Mouse (Mus musculus) cerebral cortex, adult 2 months (tissue): ENCODE measurements around the gene Acer3.

ENCODE experiments used
- WGBS: fragments of 180-500 bp; shearing (Covaris S2); methylation state at CpG from one replicate; pipeline ENCODE4 v1.1.7; 2018; 5-methylcytosine and 5-hydroxymethylcytosine counted together

Gene Acer3

DNA sequence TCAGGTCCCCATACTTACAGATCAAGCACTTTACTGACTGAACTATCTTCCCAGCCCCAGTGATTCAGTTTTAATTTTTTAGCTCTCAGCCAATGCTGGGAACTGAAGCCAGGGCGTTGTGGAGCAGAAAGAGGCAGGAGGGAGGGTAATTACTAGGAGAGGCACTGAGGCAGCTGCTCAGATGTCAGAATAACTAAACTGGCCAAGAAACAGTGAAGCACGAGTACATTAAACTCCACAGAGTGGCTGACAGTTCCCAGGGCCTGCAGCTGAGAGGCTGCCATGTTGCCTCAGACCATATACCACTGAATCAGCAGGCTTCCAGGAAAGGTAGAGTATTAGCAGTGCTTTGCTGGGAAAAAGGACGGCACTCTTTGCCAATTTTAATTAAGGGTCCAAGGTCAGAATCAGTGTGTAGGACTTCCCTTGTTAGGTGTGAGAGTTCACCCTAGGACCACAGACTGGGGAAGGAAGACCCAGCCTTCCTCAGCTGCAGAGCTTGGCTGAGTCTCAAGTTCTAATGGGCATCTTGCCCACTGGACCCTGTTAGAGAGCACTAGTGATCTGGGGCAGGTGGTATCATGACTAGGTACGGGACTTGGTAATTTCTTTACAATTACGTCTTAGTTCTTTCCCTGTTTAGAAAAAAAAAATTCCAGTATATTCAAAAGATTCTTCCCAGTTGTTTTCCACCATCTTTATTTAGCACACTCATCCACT, 11.8 kb upstream of the Acer3 start:
- 72% methylated on average over 5 of the region's 5 CpGs for WGBS

DNA sequence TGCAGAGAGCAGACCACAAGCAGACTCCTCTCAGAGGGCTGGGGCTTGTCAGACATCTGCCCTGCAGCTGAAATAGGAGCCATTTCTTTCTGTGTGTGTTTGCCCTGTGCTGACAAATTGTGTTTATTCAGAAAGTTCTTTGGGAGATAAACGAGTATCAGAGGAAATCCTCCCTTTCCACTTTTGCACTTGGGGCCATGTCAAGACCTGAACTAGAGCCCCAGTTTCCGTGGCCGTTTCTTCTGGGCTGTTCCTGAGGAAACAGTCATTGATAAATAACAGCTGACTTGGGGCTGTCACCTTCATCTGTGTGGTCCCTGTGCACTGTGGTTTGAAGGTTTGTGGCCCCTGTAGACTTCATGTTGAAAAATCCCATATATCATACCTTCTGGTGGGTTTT, 10.9 kb upstream of the Acer3 start:
- 76% methylated on average over 3 of the region's 3 CpGs for WGBS

DNA sequence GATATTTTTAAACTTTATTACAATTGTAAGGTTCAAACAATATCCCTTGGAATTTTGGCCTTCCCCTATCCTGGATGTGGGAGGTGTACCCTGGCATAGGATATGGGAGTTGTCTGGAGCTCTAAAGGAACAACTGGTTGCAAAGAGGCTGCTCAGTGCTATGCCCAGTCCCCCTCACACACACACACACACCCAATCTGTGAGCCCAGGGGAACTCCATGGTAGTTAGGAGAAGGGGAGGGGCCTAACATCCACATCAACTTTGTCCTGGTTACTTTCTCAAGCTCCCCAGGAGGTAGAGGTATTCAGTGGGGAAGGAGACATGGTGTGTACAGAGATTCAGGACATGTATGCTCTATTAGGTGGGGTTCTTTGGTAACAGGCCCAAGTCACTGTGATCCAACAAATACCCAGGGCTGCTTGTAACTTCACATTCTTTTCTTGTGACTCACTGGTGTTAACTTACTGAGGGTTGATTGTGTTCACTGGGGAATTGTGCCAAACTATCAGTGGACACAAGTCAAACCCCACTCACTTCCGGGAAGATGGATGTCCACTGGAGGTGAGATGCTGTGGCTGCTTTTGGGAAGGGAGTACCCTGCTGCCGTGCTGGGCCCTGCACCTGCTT, 9.5 kb upstream of the Acer3 start:
- WGBS, result 80% methylated on average over 2 of the region's 2 CpGs

DNA sequence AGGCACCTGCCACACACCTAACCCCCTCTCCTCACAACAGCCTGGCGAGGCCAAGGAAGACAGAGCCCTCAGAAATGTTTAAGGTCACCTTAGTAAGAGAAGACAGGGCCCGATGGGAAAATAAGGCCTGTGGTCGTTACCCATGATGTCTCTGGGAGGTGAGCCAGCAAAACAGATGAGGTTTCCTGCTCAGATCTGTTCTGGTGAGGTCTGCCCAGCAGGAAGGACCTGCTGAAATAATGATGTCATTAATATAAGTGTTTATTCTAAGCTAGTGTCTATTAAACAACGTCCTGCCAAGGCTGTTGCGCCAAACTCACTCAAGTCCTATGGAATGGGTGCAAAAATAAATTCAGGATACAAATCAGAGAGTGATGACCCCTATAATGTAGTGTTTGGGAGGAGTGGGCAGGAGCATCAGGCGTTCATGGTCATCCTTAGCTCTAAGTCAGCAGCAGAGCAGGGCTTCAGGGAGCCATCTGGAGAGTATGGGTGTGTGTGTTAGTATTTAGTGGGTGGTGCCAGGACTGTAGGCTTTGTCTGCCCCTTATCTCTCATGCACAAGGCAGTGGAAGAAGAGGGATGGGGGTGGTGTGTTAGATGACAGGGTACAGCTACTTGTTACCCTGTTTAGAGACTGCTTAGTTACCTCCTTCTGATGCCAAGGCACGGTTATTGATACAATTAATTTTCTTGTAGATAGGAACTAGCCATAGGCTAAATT, 8.8 kb upstream of the Acer3 start:
- WGBS, result 76% methylated on average over 7 of the region's 7 CpGs

DNA sequence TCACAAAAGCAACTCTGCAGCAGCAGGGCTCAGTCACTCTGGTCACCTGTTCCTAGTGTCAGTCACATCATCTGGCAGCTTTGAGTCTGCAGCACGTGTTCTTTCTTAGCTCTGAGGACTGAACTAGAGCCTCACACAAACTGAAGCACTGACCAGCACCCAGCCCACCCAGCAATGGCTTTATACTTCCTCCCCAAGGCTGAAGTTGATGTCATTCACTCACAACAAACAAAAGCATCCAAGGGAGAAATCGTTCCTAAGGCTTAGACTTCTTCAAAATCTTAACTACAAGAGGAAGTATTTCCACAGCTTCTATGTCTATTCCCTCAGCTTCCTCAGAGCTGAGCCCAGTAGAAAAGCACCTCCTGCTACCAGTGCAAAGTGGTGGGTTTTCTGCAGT, 7.3 kb upstream of the Acer3 start:
- 66% methylated on average over 2 of the region's 2 CpGs for WGBS

DNA sequence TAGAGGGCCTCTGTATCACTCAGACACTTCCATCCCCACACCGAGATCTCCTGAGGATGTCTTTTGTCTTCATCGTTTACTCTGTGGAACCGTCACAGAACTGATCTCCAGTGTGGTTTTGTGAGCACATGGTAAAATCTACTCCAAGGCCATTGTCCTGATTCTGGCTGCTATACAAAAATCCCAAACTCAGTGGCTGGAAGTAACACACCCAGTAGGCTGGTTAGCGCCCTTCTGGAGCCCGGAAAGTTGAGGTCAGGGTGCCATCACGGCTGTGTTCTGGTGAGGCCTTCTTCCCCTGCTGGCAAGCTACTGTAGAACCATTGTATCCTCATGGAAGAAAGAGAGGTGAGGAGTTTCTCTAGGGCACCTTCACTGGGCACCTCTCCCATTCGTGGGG, 5.0 kb upstream of the Acer3 start:
- 79% methylated on average over 7 of the region's 7 CpGs for WGBS

DNA sequence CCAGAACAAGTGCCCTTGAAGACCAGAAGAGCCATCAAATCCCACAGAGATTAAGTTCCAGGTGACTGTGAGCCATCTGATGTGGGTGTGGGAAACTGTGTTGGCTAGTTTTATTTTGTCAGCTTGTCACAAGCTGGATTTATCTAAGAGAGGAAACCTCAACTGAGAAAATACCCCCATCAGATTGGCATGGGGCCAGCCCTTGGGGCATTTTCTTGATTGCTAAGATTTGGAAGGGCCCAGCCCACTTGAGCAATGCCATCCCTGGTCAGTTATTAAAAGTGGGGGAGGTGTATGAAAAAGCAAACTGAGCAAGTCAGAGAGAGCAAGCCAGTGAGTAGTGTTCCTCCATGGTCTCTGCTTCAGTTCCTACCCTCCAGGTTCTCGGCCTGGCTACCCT, 3.2 kb upstream of the Acer3 start:
- WGBS, result 77% methylated on average over 1 of the region's 1 CpGs

DNA sequence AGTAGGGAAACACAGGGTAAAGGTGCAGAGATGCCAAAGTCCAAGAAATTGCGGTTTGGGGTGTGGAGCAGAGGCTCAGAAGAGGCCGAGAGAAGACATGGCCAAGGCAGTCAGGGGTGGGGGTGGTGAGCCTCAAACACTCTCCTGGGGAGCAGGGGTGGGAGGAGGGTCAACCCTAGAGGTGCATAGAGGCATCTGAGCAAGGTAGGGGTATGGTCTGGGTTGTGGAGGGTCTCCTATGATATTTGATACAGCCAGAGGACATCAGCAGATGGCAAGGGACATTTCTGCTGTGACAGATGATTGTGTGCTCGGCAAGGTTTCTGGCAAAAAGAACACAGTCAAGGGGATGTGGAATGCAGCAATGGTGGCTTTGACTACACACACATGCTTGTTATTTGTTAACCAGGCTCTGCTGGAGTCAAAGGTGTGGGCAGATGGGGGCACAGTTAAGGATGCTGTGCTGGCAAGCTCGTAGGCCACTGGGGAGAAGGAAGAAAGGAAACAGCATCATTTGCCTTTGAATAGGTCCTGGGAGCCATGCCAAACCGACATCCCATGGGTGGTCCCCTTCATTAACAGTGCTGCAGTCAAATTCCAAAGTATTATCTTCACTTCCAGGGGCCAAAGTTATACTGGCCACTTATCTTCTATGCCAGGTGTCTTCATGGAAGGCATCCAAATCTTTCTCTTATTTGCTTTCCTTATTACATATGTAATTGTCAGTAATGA, 2.4 kb upstream of the Acer3 start:
- WGBS, result 56% methylated on average over 5 of the region's 5 CpGs

DNA sequence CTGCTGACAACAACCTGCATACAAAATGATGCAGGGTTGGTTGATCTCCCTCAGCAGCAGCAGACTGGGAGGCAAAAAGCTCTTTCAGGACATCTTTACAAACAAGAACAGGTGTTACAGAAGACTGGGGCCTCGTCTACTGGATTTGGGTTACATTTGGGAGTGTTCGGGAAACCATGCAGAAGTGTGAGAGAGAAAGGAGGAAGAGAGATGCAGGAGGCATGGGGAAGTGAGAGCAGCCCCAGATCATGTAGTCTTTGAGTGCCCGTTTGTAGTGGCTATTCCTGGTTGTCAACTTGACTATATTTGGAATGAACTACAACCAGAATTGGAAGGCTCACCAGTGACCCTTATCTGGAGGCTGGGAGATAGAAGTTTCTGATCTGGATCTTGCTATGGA, 1.4 kb upstream of the Acer3 start:
- 77% methylated on average over 3 of the region's 3 CpGs for WGBS

DNA sequence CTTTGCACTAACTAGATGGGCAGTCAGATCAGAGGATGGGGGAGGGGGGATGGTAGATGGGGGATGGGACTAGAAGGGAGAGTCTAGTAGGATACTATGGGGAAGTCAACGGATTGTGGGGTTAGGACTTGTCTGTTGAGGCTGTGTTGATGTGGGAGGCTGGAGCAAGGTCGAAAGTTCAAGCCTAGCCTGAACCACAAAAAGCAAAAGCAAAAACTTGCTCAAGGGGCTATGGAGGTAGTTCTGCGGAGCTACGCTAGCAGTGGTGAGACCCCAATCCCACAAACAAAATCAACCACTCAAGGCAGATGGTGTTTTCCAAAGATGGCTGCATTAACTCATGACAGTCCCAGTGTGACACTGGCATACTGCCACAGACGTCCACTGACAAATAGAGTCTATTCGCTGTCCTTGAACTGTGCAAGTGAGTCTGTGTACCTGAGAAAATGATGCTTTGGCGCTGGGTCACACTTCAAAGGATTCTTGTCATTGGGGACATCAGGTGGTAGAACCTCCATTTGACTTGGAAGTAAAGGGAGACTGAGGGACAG, 927 bp downstream of the Acer3 start:
- 89% methylated on average over 7 of the region's 7 CpGs for WGBS

DNA sequence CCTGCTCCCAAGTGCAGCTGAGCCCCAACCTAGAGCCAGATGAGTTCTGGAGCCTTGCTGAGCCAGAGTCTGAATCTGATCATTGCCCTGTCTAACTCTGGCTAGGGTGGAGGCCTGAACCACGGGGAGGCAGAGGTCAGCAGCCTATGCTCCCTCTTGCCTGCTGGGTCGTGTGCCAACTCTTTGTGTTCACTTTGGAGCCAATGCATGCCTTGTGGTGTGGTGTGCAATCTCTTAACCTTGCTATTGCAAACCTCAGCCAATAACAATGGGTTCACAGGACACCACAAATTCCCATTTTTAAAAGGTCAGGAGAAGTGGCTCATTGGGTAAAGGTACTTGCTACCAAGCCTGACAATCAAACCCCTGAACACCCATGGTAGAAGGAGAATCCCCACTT, 4.4 kb downstream of the Acer3 start:
- 69% methylated on average over 2 of the region's 2 CpGs for WGBS

DNA sequence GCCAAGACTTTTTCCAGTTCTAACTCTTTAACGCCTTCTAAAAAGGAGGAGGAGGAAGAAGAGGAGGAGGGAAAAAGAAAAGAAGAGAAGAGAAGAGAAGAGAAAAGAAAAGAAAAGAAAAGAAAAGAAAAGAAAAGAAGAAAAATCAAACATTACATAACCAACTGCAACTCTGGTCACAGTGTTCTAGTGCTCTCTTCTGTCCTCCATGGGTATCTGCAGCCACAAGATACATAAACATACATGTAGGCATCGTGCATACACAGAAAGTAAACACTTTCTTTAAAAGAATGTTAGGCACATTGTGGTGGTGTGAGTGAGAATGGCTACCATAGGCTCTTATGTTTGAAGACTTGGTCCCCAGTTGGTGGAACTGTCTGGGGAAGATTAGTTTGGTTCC, 5.9 kb downstream of the Acer3 start:
- WGBS, result 68% methylated on average over 2 of the region's 2 CpGs

DNA sequence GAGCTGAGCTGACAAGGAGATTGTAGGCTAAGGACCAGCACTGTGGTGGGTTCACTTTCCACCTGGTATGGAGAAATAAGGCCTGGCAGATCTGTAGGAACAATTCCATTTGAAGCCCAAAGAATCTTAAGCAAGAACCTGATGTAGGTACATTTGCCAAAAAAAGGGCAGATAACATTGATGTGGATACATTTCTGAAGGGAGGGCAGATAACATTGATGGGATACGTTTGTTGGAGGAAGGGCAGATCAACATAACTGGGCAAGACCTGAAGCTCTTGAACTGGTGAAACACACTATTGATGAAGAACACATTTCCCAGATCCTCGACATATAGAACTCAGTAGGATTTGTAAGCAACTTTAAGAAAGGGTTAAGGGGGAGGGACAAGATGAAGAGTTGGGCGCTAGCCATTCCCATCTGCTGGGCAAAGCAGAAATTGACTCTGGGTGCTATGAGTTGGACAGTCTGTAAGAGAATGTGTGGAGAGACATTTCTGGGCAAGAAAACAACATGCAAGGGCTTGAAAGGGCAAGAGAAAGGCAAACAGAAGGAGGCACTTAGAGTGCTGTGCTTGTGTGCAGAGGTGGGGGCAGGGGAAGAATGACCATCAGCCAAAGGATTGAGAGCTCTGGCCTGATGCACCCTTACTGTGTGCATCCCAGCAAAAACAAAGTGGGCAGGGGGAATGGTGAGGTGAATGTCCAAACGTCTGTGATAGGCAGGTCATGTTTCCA, 8.7 kb downstream of the Acer3 start:
- 75% methylated on average over 4 of the region's 4 CpGs for WGBS

DNA sequence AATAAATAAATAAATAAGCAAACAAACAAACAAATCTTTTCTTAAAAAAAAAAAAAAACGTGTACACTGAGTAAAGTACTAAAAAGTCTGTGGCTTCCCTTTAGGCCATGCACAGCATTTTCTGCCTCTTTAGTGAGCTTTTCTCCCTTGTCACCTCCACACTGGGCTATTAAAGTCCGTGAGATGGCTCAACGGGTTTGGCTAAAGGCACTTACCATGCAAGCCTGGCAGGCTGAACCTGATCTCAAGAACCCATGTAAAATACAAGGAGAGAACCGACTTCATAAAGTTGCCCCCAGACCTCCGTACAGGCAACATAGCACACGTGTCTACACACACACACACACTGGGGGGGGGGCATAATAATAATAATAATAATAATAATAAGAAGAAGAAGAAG, 10.7 kb downstream of the Acer3 start:
- WGBS, result 72% methylated on average over 6 of the region's 6 CpGs

DNA sequence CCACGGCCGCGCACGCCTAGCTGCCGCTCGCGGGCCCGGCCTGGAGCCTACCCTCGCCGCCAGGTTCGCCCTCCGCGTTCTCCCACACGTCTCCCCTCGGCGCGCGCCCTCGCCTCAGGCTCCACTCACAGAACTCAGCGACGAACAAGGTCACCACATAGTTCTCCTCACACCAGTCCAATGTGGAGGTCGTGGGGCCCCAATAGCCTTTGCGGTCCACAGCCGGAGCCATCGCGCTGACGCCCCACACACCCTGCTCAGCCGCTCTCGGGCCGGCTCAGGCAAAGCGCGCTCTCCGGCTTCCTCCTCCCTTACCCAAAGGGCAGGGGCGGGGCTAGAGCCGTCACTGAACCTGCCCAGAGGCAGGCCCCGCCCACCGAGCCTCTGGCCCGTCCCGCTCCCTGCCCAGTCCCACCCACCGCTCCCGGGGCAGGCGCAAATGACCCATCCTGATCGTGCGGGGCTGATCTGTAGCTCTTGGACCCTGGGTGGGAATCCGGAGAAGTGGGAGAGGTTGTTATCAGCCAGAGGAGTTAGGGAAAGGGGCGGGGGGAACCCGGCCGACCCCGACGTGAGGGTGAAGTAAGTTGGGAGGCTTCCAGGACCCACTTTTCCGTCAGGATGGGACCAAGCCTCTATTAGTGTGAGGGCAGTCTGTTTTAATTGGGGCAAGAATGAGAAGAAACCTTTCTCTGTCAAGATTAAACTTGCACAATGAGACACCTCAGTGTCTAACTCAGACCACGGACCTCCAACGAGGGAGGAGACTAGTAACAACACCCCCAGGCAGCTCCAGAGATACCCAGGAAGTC, 11.6 kb downstream of the Acer3 start:
- under 1% methylated on average over 53 of the region's 53 CpGs for WGBS

DNA sequence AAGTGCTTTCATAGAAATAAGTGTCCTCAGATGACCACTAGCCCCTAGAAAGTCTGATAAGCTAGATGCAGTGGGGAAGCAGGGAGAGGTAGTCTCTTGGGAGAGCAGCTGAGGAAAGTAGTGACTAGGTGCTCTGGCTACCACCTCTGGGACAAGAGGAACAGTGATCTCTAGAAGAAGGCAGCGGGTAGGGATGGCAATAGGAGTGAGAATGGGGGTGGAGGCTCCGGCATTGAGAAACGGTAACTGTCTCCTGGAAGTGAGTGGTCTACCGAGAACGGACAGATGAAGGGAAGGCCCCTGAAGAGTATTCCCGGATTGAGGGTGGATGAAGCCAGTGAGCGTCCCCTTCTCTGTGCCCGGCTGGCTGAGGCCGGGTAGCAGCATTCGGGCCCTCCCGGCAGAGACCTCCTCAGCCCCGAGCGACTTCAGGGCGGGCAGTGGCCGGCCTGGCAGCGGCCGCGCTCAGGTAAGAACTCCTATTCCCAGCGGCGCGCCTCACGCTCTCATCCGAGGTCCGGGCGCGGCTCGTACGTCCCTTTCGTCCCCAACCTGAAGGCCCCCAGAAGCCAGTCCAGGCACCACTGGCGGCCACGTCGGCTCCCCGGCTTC, 12.3 kb downstream of the Acer3 start:
- WGBS, result 1% methylated on average over 33 of the region's 33 CpGs

DNA sequence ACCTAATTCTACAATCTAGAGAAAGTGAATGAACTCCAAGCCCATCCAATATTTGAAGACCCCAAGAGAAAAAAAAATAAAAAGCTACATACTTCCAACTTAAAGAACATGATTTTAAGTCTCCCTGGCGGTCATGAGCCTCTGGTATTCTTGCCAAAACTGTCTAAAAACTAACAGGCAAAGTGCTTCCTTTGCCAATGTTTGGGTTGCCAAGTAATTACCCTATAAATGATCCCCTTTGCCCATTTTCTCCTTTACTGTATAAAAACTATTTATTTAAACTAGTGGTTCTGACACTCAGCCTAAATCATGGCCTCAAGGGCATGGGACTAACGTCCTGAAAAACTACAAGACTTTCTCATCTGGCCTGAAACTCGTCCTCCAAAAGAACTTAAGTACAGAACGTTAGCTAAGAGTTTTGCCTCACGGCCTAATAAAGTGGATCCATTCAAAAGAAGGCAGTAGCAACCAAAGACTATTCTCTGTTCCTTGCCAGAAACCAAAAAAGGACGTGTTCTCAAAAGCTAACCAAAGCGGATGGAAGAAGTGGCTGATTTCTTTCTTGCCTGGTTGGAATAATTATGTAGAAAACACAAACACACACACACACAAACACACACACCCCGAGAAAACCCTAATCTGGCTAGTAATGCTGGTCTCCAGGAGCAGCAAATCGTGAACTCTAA, 12.9 kb downstream of the Acer3 start:
- 36% methylated on average over 9 of the region's 9 CpGs for WGBS

DNA sequence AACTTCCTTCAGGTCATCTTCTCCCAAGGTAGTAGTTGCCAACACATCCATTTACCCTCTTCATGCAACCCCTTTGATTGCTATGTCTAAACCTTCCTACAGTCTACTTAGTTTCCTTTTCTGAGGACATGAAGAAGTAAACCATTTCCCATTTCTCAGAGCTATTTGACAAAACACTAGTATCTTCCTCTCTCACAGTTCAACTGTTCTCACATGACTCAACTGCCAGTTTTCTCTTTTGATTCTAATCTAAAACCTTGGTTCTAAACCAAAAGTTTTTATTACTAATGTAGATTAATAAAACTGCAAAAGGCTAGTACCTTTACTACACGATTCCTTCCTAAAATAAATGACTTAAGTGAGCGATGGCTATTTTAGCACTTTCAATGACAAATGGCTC, 13.6 kb downstream of the Acer3 start:
- 75% methylated on average over 2 of the region's 2 CpGs for WGBS

DNA sequence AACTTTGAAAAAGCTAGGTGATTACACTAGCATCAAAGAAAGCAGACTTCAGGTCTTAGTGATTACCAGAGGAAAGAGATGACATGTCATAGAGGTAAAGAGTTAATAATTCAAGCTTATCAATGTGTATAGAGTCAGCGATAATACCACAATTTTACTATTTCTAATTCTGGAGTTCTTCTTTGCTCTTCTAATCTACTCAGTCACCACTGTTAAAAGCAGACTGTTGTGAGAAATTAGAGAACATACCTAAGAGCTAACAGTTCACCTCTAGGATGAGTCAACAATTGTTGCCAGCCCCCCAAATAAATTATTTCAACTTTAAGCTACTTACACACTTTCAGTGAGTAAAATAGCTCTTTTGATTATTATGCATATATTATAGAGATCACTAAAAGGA, 28.1 kb downstream of the Acer3 start:
- 98% methylated on average over 1 of the region's 1 CpGs for WGBS

DNA sequence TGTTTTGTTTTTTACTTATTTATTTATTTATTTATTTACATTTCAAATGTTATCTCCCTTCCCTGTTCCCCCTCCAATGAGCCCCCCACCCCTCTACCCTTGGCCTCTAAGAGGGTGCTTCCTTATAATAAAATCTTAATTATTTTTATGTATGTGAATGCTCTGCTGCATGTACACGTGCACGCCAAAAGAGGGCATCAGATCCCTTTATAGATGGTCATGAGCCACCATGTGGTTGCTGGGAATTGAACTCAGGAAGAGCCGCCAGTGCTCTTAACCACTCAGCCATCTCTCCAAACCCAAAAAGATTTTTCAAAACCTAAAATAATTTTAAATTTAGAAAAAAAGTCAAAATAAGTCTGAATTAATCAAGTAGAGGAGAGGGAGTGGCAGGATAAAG, 31.4 kb downstream of the Acer3 start:
- WGBS, result 45% methylated on average over 3 of the region's 3 CpGs
